Mouse (Mus musculus) embryo, embryonic 10.5 days (tissue): ENCODE results near the gene Pold1.

Experiments used
- DNase-seq: peaks from one replicate; pipeline ENCODE4 v3.0.0-alpha.2; 2015; ENCODE audit warnings: low spot score

The Pold1 gene

GRCm38 (mm10) chr7:44485572-44486195 lies 63.0 kb downstream of the Pold1 start:
- DNase-seq: no peak

- peak; percentile 91 for DNase-seq
Measured at GRCm38 (mm10) chr7:44484841-44485571, 63.6 kb downstream of the Pold1 start.

GRCm38 (mm10) chr7:44484109-44484508 lies 64.5 kb downstream of the Pold1 start:
- no peak for DNase-seq

GRCm38 (mm10) chr7:44482836-44483435 lies 65.7 kb downstream of the Pold1 start:
- no peak for DNase-seq
